Mouse (Mus musculus) liver, embryonic 15.5 days (tissue): ENCODE measurements around the gene Gm48552. TPM values are rescaled to one million over a fixed set of nuclear protein-coding genes. Genes with fewer than 3 reads are reported as not detected.

Experiments used
- ATAC-seq: fragments of 200-750 bp; cut with Nextera tagmentation; 2 replicates; pipeline ENCODE4 v1.8.0; 2017; ENCODE audit warnings: moderate number of reproducible peaks, mild to moderate bottlenecking, moderate library complexity; ENCODE audit not compliant: insufficient read depth
- H3K27ac ChIP-seq: fragments of 300-500 bp; sonication (generic); replicated peaks from 2 replicates; pipeline ENCODE4 v1.5.1; 2015; ENCODE audit warnings: mild to moderate bottlenecking, inconsistent platforms
- H3K27me3 ChIP-seq: fragments of 300-500 bp; sonication (generic); 2 replicates; pipeline ENCODE4 v1.6.1; 2015; ENCODE audit warnings: mild to moderate bottlenecking, inconsistent platforms
- H3K36me3 ChIP-seq: fragments of 300-500 bp; sonication (generic); replicated peaks from 2 replicates; pipeline ENCODE4 v1.6.1; 2015; ENCODE audit warnings: moderate library complexity, mild to moderate bottlenecking, inconsistent platforms
- H3K4me1 ChIP-seq: fragments of 300-500 bp; sonication (generic); replicated peaks from 2 replicates; pipeline ENCODE4 v1.6.1; 2015; ENCODE audit warnings: inconsistent platforms
- H3K4me2 ChIP-seq: fragments of 300-500 bp; sonication (generic); 2 replicates; pipeline ENCODE4 v1.6.1; 2015; ENCODE audit warnings: moderate library complexity, mild to moderate bottlenecking, inconsistent platforms
- H3K4me3 ChIP-seq: fragments of 300-500 bp; sonication (generic); replicated peaks from 2 replicates; pipeline ENCODE4 v1.5.1; 2015; ENCODE audit warnings: mild to moderate bottlenecking, inconsistent platforms
- H3K9ac ChIP-seq: fragments of 300-500 bp; sonication (generic); 2 replicates; pipeline ENCODE4 v1.6.1; 2015; ENCODE audit warnings: moderate library complexity, mild to moderate bottlenecking, inconsistent platforms
- H3K9me3 ChIP-seq: fragments of 300-500 bp; sonication (generic); replicated peaks from 2 replicates; pipeline ENCODE4 v1.6.1; 2016; ENCODE audit warnings: inconsistent platforms
- WGBS: fragments of 180-500 bp; shearing (Covaris S2); methylation state at CpG from one replicate; pipeline ENCODE4 v1.1.7; 2015; ENCODE audit warnings: mixed read lengths; ENCODE audit not compliant: insufficient replicate concordance; 5-methylcytosine and 5-hydroxymethylcytosine counted together
- polyA plus RNA-seq: library from polyadenylated mRNA; unstranded; fragments of >200 nt; fragmentation: Nextera tagmentation; extraction: Ambion mirVana; gene quantifications from 2 replicates; pipeline ENCODE4 v1.2.1, GENCODE M21; 2015

Gm48552 gene
- polyA plus RNA-seq, 1 experiment from 2014 or later = not detected

- no peak for ATAC-seq
- Histone ChIP-seq H3K9ac (peak overlapping the region; percentile 58), H3K9me3 (no peaks in the 10 kb centered on the region), H3K4me2 (peak overlapping the region; percentile 97), H3K36me3 (peaks cover 83% of the 10 kb centered on the region), H3K27me3 (no peaks in the 10 kb centered on the region), H3K27ac (peak overlapping the region; percentile 96), H3K4me3 (peak overlapping the region; percentile 9), H3K4me1 (peaks cover 99% of the 10 kb centered on the region)
- WGBS = 65% methylated on average over 54 of the region's 54 CpGs
Measured at GRCm38 (mm10) chr10:81363436-81364346, 25.1 kb upstream of the Gm48552 start.

GRCm38 (mm10) chr10:81364666-81365065, 24.1 kb upstream of the Gm48552 start:
- Histone ChIP-seq H3K4me1 (peaks cover 89% of the 10 kb centered on the region), H3K4me3 (no peak overlapping the region), H3K27me3 (no peaks in the 10 kb centered on the region), H3K9ac (no peak overlapping the region), H3K4me2 (peak overlapping the region; percentile 97), H3K9me3 (no peaks in the 10 kb centered on the region), H3K36me3 (peaks cover 89% of the 10 kb centered on the region), H3K27ac (peak overlapping the region; percentile 96)
- no peak for ATAC-seq
- 61% methylated on average over 28 of the region's 28 CpGs for WGBS

GRCm38 (mm10) chr10:81365073-81365472, 23.7 kb upstream of the Gm48552 start:
- no peak overlapping the region for H3K9ac ChIP-seq

DNA sequence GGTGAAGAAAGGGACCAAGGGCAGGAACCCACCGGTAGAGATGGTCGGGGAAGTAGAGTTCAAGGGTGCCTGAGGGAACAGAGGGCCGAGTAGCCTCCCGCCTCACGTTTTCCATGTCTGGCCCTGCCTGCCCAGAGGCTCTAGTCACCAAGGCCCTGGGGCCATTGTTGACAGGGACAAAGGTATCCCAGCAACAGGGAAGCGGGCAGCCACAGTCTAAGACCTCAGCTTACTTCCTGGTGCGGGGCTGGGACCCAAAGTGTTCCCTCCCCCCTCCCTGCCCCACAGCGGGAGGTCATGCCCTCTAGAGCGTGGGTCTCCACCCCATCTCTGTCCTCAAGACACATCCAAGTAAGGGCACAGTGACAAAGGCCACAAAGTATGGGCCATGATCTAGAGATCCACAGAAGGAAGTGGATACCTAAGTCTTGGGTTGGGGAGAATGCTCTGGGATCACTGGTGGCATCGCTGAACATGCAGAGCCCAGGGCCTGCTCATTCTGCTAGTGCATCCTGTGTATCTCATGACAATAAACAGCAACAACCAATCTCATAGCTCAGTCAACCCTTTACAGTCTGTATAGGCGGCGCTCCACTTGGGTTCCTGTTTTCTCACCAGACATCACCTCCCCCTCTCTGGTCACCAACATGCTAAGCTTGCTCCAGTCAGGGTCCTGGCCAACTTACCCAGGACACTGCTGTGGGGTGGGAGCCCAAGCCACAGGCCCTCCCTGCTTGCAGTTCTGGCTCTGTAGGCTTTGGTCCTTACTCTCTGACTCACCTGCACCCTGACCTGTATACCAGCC, 22.9 kb upstream of the Gm48552 start, which contains the start of gene 4930404N11Rik:
Gene 4930404N11Rik, minus strand, starts transcription at position 145 of the 805 bp plus-strand sequence.
- Histone ChIP-seq H3K27me3 (no peaks in the 10 kb centered on the region), H3K4me2 (peak within 1 kb of the TSS; percentile 97), H3K4me1 (peaks cover 77% of the 10 kb centered on the region), H3K36me3 (peaks cover 89% of the 10 kb centered on the region), H3K9ac (no peak within 1 kb of the TSS), H3K27ac (peak within 1 kb of the TSS; percentile 96), H3K9me3 (no peaks in the 10 kb centered on the region), H3K4me3 (no peak within 1 kb of the TSS)
- no peak for ATAC-seq
- 26% methylated on average over 12 of the region's 12 CpGs for WGBS

More at GRCm38 (mm10) chr10:81365073-81365472, 23.7 kb upstream of the Gm48552 start:
- peak overlapping the region; percentile 97; the same call in 1 of the 2 replicates for H3K4me2 ChIP-seq
- H3K4me1 ChIP-seq = peaks cover 85% of the 10 kb centered on the region
- H3K27me3 ChIP-seq = no peaks in the 10 kb centered on the region
- H3K4me3 ChIP-seq = no peak overlapping the region
- peaks cover 89% of the 10 kb centered on the region for H3K36me3 ChIP-seq
- ATAC-seq = no peak
- peak overlapping the region; percentile 96 for H3K27ac ChIP-seq
- 52% methylated on average over 4 of the region's 4 CpGs for WGBS
- no peaks in the 10 kb centered on the region for H3K9me3 ChIP-seq

GRCm38 (mm10) chr10:81366477-81367206, 22.2 kb upstream of the Gm48552 start:
- Histone ChIP-seq H3K4me2 (no peak overlapping the region), H3K27me3 (no peaks in the 10 kb centered on the region), H3K9ac (no peak overlapping the region), H3K4me3 (no peak overlapping the region), H3K27ac (peak overlapping the region; percentile 96), H3K36me3 (peaks cover 89% of the 10 kb centered on the region), H3K4me1 (peaks cover 69% of the 10 kb centered on the region), H3K9me3 (no peaks in the 10 kb centered on the region)
- 61% methylated on average over 6 of the region's 6 CpGs for WGBS
- no peak for ATAC-seq

- H3K27ac ChIP-seq = peak overlapping the region; percentile 96
- no peak overlapping the region for H3K4me3 ChIP-seq
- ATAC-seq = no peak
- no peak overlapping the region for H3K9ac ChIP-seq
- WGBS = 88% methylated on average over 6 of the region's 6 CpGs
- no peaks in the 10 kb centered on the region for H3K9me3 ChIP-seq
- no peak overlapping the region for H3K4me2 ChIP-seq
- H3K27me3 ChIP-seq = no peaks in the 10 kb centered on the region
- H3K36me3 ChIP-seq = peaks cover 89% of the 10 kb centered on the region
- H3K4me1 ChIP-seq = peaks cover 69% of the 10 kb centered on the region
Measured at GRCm38 (mm10) chr10:81367207-81367495, 21.7 kb upstream of the Gm48552 start.

GRCm38 (mm10) chr10:81375322-81375721, 13.5 kb upstream of the Gm48552 start:
- WGBS = 89% methylated on average over 10 of the region's 10 CpGs
- Histone ChIP-seq H3K9me3 (no peaks in the 10 kb centered on the region), H3K27ac (peak overlapping the region; percentile 88), H3K4me1 (peaks cover 62% of the 10 kb centered on the region), H3K4me3 (peak overlapping the region; percentile 76), H3K4me2 (peak overlapping the region; percentile 74), H3K9ac (peak overlapping the region; percentile 96; the same call in 1 of the 2 replicates), H3K27me3 (no peaks in the 10 kb centered on the region), H3K36me3 (peaks cover 61% of the 10 kb centered on the region)
- ATAC-seq = no peak

GRCm38 (mm10) chr10:81376561-81377361, 12.0 kb upstream of the Gm48552 start:
- peak; percentile 13; the same call in 1 of the 2 replicates for ATAC-seq
- Histone ChIP-seq H3K4me1 (peaks cover 76% of the 10 kb centered on the region), H3K27ac (peak overlapping the region; percentile 88)

GRCm38 (mm10) chr10:81377362-81377664, 11.5 kb upstream of the Gm48552 start:
- Histone ChIP-seq H3K9ac (peak overlapping the region; percentile 96), H3K4me3 (peak overlapping the region; percentile 76), H3K36me3 (peaks cover 41% of the 10 kb centered on the region), H3K9me3 (no peaks in the 10 kb centered on the region), H3K27me3 (no peaks in the 10 kb centered on the region), H3K4me1 (peaks cover 77% of the 10 kb centered on the region), H3K4me2 (peak overlapping the region; percentile 74), H3K27ac (peak overlapping the region; percentile 88)
- ATAC-seq = no peak
- 44% methylated on average over 2 of the region's 2 CpGs for WGBS

More at GRCm38 (mm10) chr10:81376561-81377361, 12.0 kb upstream of the Gm48552 start:
- peak overlapping the region; percentile 76 for H3K4me3 ChIP-seq
- peak overlapping the region; percentile 96 for H3K9ac ChIP-seq
- 28% methylated on average over 6 of the region's 6 CpGs for WGBS
- H3K27me3 ChIP-seq = no peaks in the 10 kb centered on the region
- peaks cover 47% of the 10 kb centered on the region for H3K36me3 ChIP-seq
- peak overlapping the region; percentile 74 for H3K4me2 ChIP-seq
- H3K9me3 ChIP-seq = no peaks in the 10 kb centered on the region
